Mouse (Mus musculus) Muller cell, postnatal 12 days (primary cell): ENCODE measurements around the gene Lrfn4.
"Not testable (repeated sequence)": the region's sequence is repeated elsewhere in the genome, so short reads cannot be mapped to it uniquely, and the experiment has no call there.

Experiments used
- DNase-seq: peaks from one replicate; pipeline ENCODE4 v3.0.0-alpha.2; 2015; ENCODE audit errors: inconsistent ontology term

Gene Lrfn4

DNA sequence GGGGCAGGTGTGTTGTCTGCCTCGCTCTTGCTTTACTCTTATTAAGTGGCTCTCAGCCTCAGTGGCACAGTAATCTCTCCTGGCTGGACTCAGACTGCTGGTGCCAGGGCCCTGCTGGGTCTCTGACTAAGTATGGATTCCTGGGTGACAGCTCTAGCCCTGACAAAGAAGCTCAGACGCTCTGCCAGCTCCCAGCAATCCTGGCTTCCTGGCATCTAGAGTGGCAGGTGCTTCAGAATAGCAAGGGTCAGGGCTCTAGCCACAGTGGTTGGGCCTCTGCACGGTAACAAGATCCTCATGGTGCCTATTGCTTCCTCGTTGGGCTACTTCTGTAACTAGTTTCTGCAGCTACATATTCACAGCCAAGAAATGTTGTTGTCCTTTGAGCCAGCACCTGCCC lies 5.4 kb downstream of the Lrfn4 start:
- DNase-seq = peak; percentile 84

DNA sequence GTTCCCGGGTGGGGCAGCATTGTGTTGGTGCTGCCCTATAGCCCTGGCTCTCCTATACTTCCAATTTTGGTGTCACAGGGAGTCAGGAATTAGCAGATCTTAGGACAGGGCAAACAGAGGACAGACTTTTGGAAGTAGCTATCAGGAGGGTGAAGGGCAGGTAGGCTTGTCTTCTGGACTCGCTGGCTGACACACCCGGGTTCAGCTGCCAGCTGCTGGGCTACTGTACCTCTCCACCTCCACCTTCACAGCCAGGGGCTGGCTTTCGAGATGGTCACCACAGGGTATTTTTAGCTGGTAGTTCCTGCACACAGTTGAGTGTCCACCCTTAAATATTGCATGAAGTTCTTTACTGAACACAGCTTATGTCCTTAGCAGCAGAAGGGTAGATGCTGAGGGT lies 7.0 kb downstream of the Lrfn4 start:
- DNase-seq = no peak

DNA sequence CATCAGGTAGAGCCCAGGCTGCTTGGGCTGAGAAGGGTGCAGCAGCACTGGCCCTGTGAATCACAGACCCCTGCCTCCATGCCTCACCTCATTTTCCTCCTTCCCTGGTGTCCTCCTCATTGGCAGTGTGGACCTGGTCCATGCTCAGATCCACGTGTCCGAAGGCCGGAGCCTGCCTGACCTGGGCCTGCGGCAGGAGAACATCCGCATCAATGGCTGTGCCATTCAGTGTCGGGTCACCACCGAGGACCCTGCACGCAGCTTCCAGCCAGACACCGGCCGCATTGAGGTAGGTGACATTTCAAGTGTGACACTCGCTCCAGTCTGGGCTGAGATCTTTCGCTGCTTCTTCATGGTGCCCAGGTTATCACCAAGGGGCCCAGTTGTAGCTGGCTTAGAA lies 8.1 kb downstream of the Lrfn4 start:
- no peak for DNase-seq

DNA sequence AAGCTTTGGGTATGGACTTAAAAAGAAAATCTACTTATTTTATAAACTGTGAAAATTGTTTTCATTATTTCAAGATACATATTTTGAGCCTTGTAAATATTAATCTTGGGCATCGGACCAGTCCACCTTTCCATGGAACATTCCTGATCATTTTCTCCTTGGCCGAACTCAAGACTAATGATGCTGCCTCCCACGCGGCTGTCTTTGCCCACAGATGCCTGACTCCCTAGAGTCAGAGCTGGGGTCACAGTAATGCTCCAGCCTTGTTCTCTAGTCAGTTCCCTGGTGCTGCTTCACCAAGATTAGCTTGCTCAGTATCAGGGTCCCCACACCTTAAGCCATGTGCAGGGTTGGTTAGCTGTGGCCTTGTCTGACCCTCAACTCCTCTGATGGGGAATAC lies 9.8 kb downstream of the Lrfn4 start:
- DNase-seq = no peak

DNA sequence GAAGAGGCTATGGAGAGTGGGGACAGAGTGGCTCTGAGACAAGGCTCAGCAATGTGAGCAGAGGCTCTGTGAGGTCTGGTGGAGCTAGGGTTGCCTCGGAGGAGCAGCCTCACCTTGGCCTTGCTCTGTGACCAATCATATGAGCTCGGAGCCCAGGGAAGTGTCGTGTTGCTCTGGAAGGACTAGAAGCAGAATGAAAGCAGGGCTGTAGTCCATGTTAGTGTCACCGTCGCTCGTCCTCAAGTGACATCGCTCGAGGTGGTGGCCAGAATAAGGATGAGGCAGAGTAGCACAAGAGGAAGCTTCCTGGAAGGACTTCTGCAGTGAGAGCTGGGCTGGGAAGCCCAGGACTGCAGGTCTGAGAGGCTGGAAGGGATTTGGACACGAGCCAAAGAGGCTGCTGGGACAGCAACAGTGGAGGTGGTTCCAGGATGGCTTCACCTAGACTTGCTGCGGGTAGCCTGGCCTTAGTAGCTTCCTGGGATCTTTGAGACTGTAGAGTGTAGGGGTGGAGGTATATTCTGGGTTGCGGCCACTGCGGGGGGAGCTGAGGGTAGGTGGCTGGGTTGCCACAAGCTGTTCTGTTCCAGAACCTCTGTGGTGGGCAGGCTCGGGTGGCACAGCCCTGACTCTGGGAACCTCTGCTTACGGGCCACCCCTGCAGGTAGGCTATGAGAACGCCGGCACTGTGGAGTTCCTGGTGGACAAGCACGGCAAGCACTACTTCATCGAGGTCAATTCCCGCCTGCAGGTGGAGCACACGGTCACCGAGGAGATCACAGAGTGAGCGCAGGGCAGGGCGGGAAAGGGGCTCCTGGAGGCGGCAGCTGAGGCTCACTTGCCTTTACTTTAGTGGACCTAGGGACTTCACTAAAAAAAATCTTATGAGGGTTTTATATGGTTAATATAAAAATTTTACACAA lies 11.4 kb downstream of the Lrfn4 start:
- peak; percentile 24 for DNase-seq

DNA sequence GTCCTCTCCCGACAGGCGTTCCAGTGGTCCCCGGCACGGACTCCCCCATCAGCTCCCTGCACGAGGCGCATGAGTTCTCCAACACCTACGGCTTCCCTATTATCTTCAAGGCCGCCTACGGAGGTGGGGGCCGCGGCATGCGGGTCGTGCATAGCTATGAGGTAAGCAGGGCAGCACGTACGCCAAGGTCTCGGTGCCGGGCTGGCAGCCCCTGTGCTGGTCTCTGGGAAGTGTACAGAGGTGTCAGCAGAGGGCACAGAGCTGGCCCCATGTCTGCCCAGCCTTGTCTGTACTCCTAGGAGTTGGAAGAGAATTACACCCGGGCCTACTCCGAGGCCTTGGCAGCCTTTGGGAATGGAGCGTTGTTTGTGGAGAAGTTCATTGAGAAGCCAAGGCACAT lies 13.0 kb downstream of the Lrfn4 start:
- no peak for DNase-seq

DNA sequence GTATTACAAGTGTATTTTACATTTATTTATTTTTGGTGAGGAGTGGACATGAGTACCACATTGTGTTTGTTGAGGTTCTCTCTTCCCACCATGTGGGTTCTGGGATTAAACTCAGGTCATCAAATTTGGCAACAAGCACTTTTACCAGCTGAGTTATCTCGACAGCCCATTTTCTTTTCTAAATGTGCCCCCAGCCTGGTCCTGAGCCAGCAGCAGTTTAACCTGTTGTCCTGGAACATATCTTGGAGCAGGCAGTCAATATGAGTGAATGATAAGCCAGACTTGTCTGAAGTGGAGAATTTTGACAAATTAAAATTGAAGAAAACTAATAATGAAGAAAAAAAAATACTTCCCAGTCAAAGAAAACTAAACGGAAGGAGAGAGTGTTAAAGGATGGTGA lies 19.4 kb downstream of the Lrfn4 start:
- no peak for DNase-seq

DNA sequence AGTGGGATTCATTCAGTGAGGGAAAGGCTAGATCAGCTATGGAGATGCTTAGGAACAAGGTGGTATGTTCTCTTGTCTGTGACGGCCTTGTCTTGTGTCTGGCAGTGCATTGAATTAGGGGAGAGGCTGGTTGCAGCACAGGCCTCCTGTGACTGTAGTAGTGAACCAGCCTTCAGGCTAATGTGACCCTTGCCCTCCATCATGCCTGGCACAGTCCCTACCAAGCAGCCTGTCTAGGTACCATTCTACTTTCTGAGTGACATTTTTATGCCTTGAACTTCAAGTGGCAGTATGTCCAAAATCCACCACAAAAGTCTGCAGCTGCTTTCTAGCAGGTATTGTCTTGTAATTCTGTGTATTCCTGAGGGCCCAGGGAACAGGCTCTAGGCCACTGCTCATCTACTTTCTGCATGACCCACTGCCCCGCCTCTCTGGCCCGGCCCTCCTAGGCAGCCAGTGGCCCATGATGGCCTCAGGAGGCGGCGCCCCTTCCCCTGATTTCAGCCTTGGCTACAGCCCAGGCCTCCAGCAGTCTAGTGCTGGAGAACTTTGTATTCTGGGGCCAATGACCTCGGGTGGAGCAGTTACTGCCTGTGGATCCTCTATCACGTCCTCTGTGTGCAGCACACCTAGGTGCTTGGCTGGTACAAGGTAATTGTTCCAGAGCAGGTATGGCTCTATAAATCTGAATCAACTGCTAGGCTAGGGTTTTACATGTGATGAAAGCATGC lies 21.5 kb downstream of the Lrfn4 start:
- no peak for DNase-seq

DNA sequence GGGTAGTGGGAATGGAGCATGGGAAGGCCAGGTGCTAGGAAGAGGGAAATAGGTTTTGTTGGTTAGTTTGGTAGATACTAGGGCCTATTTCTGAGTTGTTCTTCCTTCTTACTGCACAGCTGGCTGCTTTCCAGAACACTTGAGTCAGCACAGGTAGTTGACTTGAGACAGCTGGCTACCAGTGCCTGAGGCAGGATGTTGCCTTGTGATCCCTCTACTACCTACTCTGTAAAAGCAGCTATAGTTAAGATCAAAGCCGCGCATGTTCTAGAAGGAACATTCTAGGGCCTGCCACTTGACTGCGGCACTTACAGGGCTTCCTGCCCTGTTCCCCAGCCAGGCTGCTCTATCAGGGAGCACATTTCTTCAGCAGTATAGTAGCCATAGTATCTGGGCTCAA lies 25.4 kb downstream of the Lrfn4 start:
- no peak for DNase-seq

DNA sequence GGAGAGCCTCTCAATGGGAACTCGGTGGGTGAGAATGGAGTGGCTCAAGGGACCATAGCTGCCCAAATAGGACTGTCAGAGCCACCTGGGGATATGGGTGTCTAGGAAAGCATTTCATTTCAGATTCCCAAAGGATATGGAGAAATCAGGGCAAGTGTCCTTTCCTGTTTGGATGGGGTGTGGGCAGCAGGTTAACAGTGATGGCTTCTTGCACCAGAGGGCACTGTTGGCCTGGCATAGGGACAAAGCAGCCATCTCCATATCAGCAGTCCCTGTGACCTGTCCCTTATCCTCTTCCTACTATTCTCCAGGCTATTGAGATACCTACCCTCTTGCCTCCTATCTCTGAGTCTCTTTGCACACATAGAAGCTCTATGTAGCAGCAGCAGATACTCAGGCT lies 26.4 kb downstream of the Lrfn4 start:
- DNase-seq = no peak

DNA sequence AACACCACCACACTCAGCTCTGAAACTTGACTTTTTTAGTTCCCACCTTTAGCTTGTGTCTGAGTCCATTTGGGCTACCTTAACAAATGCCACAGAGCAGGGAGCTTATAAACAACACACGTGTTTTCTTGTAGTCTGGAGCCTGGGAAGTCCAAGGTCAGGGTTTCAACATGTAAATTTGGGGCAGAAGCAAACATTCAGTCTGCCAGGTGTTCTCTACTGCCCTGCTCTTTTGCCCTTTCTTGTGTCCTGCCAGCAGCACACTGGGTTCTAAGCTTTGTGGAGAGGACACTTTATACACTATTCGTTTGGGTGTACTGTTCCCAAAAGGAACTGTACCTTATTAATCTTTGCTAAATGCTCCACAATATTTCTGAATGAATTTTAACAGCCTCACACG lies 27.0 kb downstream of the Lrfn4 start:
- DNase-seq = no peak

DNA sequence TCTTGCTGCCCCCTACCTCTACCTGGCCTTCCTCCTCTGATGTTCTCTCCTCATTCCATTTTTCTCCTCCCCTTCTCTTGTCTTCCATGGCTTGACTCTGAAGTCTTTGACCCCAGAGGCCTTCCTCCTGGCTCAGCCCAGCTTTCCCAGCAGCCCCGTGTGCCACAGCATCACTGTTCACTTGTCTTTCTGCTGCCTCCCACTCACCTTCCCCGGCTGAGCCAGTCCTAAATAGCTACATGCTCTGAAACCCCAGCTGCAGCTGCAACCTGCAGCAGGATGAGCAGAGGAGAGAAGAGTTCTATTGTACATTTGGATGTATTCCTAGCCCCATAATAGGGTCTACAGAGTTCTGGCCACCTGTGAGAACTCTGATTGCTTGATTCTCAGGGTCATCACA lies 28.0 kb downstream of the Lrfn4 start:
- DNase-seq = no peak

DNA sequence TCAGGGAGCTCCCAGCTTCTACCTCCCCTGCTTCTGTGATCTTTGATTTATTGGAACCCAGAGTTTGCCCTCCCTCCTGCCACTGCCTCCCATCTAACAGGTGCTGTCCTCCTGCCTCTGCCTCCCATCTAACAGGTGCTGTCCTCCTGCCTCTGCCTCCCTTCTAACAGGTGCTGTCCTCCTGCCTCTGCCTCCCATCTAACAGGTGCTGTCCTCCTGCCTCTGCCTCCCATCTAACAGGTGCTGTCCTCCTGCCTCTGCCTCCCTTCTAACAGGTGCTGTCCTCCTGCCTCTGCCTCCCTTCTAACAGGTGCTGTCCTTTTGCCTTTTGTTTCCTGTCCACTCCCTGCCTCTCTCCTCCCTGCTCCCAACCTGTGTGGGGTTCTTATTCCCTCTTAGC lies 28.7 kb downstream of the Lrfn4 start:
- not testable (repeated sequence) for DNase-seq

DNA sequence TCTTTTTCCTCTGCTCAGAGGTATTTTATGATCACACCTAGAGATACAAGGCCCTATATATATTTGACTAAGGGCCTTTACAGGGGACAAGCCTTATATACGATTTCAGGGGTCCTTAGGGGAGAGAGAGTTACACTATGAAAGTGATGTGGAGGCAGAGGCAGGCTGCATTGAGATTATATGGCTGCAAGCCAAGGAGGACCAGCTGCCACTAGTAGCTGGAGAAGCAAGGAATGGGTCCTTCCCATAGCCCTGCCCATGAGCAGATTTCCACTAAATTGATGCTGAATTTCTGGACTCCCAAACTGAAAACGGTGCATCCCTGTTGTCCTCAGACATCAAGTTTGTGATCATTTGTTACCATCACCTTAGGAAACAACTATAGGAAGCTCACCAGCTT lies 31.6 kb downstream of the Lrfn4 start:
- no peak for DNase-seq

DNA sequence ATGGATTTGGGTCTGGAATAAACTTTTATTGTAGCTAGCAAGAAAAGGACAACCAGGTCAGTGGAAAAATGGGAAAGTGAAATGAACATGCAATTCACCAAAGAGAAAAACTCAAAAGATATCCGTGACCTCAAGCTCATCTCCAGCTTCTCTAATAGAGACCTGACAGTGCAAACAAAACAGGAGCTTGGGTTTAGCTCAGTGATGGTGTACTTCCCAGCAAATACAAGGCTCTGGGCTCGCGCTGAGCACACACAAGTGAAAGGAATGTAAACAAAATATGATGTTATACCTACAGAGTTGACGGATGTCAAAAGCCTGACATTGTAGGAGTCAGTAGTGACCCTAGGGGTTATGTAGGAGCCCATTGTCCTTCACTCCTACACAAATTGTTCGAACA lies 36.2 kb downstream of the Lrfn4 start:
- DNase-seq = no peak

DNA sequence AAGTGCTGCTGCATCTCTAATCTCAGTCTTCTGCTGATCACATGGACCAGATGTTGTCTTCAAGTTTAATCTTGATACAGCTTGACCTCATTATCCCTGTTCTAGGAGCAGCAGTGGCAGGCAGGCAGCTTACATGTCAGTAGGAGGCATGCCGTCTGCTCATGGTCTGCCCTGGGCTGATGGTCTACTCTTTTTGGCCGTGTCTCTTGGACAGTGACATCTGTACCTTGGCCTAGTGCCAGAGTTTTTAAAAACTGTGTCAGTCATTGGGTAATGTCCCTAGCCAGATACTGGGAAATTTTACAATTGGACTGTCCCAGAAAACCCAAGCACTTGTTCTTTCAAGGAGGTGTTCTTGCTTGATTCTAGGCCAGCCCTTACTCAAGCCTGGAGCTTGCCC lies 36.7 kb downstream of the Lrfn4 start:
- DNase-seq = no peak

DNA sequence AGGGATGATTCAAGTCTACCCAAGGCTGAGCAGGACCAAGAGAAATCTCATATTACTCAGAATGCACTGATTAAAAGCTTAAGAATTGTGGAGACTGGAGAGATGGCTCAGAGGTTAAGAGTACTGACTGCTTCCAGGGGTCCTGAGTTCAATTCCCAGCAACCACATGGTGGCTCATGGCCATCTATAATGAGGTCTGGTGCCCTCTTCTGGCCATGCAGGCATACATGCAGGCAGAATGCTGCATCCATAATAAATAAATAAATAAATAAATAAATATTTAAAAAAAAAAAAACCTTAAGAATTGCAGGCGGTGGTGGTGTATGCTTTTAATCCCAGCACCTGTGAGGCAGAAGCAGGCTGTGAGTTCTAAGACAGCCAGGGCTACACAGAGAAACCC lies 42.2 kb downstream of the Lrfn4 start:
- no peak for DNase-seq

DNA sequence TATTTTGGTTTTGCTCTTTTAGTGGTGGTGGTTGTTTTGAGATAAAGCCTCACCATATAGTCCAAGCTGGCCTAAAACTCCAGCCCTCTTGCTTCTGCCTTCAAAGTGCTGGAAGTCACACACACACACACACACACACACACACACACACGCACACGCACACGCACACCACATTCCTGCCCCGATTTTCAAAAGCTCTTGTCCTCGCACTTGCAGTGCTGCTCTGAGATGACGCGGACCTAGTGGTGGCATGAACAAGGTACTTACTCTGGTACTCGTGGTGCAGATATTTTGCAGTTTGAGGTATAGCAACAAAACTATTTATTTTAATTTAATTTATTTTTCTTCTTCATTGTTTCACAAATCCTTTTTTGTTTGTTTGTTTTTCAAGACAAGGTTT lies 43.0 kb downstream of the Lrfn4 start:
- DNase-seq = no peak

DNA sequence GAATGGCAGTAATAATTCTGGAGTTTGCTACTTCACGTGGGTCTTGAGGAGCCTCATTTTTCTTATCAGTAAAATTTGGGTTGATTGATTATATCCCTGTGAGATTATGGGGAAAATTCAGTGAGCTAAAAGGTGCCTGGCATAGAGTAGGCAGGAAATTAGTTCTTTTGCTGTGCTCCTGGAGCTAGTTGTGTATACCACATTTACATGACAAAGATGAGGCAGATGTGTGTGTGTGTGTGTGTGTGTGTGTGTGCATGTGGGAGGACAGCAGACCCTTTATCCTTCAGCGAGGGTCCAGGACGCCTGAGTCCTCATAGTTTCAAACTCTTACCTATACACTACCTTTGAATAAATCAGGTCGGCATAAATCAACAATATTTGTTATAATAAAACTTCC lies 43.4 kb downstream of the Lrfn4 start:
- DNase-seq = no peak

DNA sequence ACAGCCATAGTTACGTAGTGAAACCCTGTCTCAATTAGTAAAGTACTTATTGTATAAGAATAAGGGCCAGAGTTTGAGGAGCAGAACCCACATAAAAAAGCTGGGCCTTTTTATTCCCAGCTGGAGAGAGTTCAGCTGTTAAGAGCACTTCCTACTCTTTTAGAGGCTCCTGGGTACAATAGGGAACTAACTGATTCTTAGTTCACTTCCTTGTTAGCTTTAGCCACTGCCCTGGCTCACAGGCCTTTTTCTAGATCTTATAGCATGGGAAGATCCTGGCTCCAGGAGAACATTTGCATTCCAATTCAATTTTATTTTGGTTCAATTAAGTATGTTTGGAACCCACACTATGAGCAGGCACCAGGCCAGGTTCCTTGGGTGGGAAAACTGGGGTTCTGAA lies 43.8 kb downstream of the Lrfn4 start:
- DNase-seq = no peak

DNA sequence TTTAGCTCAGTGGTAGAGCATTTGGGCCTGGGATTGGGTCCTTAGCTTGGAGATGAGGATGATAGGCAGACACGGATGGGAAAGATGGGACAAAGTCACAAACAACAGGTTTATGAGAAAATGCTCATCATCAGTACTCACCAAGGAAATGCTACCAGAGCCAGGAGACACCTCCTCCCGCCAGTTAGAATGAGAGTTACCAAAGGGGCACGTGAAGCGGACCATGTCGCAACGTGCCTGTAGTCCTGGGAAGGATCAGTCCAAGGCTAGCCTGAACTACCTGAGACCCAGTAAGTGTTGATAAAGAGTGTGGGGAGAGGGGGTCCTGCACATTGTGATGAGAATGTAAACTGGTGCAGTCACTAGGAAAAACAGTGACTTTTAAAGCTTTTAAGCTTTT lies 44.7 kb downstream of the Lrfn4 start:
- no peak for DNase-seq

DNA sequence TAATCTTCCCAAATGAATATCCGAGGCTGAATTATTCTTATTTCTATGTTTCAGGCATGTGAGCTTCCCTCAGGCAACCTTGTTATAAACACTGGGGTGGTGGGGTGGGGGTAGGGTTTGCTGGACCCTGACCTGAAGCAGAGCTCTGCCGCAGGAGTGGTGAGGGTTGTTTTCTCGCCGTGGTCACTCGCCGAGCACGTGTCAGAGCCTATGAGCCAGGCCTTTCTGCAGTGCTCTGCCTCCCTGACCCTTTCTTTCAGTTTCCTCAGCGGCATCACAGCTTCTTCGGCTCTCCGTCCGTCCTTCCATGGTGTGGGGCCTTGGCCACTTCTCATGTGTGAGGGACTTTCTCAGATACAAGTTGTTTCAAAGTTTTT lies 45.2 kb downstream of the Lrfn4 start:
- DNase-seq = no peak
